Mouse (Mus musculus) C2C12 (cell line): ENCODE measurements around the gene Cpne7.

Source experiments
- CTCF ChIP-seq: IDR thresholded peaks from one replicate; pipeline ENCODE4 v1.5.1; 2011; ENCODE audit not compliant: control insufficient read depth, insufficient read depth, insufficient read length
- MAX ChIP-seq: IDR thresholded peaks from one replicate; pipeline ENCODE4 v1.6.1; 2011; ENCODE audit warnings: mild to moderate bottlenecking, control low read depth

GRCm38 (mm10) chr8:123135406-123135805 is 18.2 kb downstream of the Cpne7 start:
- TF ChIP-seq CTCF, result no peak
- TF ChIP-seq MAX, result no peak
